Mouse (Mus musculus) spleen, postnatal 14 days (tissue): ENCODE measurements at regions not wholly inside any gene's neighbourhood (a gene's known extent, or its start where the extent isn't known, plus 50 kb on each side); places are given as distances from the start of the nearest gene placed in this dataset.

Experiments used
- DNase-seq, 2 experiments: peaks; one replicate each; pipeline ENCODE4 v3.0.0; 2021 to 2022; ENCODE audit warnings: low spot score in 2 of 2

GRCm38 (mm10) chr9:89532435-89532834 lies 90.5 kb downstream of the Minar1 start:
- DNase-seq, result no peak

GRCm38 (mm10) chr9:89524137-89524536 lies 98.8 kb downstream of the Minar1 start:
- DNase-seq, result no peak

GRCm38 (mm10) chr9:89523705-89524104 lies 99.2 kb downstream of the Minar1 start:
- DNase-seq, result no peak

GRCm38 (mm10) chr9:89508407-89509101 lies 114.4 kb downstream of the Minar1 start:
- no peak for DNase-seq

- no peak for DNase-seq
Measured at GRCm38 (mm10) chr9:89502083-89502482, 120.8 kb downstream of the Minar1 start.

- no peak for DNase-seq
Measured at GRCm38 (mm10) chr9:89497399-89497749, 125.6 kb downstream of the Minar1 start.

- DNase-seq, result no peak
Measured at GRCm38 (mm10) chr9:89496729-89497398, 126.1 kb downstream of the Minar1 start.

GRCm38 (mm10) chr9:89487601-89488000 lies 135.3 kb downstream of the Minar1 start:
- no peak for DNase-seq

GRCm38 (mm10) chr9:89479406-89479805 lies 143.5 kb downstream of the Minar1 start:
- DNase-seq, result no peak

- DNase-seq, result peak in 1 of 2 experiments; percentile 3
Measured at GRCm38 (mm10) chr9:89461190-89461589, 161.7 kb downstream of the Minar1 start.

GRCm38 (mm10) chr9:89456666-89457065 lies 166.3 kb downstream of the Minar1 start:
- no peak for DNase-seq

GRCm38 (mm10) chr9:89449656-89450055 lies 173.3 kb downstream of the Minar1 start:
- no peak for DNase-seq
